Mouse (Mus musculus) heart, adult 8-10 months (tissue): ENCODE data around the gene Osm. TPM values are rescaled to one million over a fixed set of nuclear protein-coding genes. Genes with fewer than 3 reads are reported as not detected.

Source experiments
- DNase-seq: peaks from one replicate; pipeline ENCODE4 v3.0.0; 2022; ENCODE audit warnings: low spot score
- total RNA-seq, 4 experiments: library from RNA; stranded (reverse); gene quantifications; 2 replicates each; pipeline ENCODE4 v1.2.4; 2022

Osm gene
- total RNA-seq, 4 experiments from 2014 or later, result 1.6 TPM; not detected in 3

DNA sequence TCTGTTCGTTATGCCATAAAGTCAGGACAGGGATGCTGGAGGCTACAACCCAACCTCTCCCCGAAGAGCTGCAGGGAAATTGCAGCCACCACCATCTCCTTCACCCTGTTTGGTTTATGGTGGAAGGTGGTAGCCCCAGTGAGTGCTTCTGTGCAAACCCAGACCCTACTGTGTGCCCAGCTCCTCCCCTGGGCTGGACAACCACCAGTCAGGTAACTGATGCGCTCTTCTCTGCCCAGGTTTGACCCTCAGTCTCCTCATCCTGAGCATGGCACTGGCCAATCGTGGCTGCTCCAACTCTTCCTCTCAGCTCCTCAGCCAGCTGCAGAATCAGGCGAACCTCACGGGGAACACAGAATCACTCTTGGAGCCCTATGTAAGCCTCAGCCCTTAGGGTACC, 1.9 kb downstream of the Osm start:
- DNase-seq, result no peak

DNA sequence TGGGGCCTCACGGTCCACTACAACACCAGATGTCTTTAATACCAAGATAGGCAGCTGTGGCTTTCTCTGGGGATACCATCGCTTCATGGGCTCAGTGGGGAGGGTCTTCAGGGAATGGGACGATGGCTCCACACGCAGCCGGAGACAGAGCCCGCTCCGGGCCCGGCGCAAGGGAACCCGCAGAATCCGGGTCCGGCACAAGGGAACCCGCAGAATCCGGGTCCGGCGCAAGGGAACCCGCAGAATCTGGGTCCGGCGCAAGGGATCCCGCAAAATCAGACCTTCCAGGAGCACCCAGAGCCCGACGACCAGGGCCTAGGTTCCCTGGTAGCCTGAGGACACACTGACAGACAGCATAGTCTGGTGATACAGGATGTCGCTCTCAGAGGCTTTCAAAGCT, 3.5 kb downstream of the Osm start:
- DNase-seq, result no peak

DNA sequence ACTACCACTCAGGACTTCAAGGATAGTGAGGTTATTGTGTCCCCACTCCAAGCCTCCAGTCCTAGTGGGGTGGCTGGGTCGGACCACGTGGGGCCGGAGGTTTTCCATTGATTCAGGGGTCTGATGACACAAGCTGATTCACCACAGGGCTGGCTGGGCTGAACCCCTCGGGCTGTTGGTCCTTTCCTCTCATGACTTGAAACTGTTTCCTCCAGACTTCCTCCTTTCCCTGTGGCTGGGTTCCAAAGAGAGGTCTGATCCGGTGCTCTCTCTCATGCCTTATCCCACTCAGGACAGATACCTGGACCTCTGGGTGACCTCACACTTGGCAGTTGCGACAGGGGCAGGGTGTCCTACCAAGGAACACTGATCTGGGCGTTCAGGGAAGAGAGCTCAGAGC, 3.9 kb downstream of the Osm start:
- DNase-seq, result no peak

DNA sequence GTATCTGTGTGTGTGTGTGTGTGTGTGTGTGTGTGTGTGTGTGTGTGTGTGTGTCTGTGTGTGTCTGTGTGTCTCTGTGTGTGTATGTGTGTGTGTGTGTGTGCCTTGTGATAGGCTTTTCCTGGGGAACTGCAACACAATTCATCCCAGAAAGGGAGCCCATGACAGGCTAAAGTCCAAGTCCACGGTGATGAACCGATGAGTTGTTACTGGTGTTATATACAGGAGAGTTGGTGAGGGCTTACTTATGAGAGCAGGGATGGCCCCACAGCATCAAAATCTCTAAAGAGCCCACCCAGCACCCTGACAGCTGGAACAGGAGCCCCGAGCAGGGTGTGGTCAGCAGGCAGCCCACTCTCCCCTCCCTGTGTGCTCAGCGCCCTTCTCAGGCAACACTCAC, 5.0 kb downstream of the Osm start:
- no peak for DNase-seq

DNA sequence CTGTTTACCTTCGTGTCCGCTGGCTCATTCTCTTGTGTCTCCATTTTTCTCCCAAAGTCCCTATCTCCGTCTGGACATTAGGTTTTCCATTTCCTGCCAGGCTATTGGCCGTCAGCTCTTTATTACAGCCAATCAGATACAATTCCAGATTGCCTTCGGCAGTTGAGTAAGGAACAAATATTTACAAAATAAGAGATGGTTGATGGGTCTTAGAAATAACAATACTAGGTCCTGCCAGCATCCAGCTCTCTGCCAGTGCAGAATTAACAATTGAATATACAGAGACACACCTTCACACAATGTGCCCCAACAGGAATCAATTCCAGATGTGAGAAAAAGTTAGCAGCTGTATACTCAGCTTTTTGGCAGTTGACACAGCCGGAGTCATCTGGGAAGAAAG, 9.9 kb downstream of the Osm start:
- DNase-seq, result no peak

DNA sequence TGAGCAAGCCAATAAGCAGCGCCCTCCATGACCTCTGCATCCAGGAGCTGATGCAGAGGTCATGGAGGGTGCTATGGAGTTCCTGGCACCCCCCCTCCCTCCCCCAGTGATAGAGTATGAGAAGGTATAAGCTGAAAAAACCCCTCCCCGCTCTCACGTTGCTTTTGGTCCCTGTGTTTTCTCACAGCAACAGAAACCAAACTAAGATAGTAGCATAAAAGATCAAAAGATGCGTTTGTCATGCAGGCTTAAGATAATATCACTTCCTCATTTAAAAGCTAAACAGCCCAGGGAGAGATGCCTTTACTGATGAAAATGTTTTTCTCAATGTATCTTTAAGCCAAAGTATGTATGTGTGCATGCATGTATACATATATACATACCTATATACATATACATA, 10.4 kb downstream of the Osm start:
- no peak for DNase-seq

GRCm38 (mm10) chr11:4247201-4247959, 11.2 kb downstream of the Osm start:
- DNase-seq, result no peak

GRCm38 (mm10) chr11:4249151-4249550, 12.9 kb downstream of the Osm start:
- DNase-seq, result no peak

- no peak for DNase-seq
Measured at GRCm38 (mm10) chr11:4250290-4250689, 14.1 kb downstream of the Osm start.

GRCm38 (mm10) chr11:4251376-4251775, 15.2 kb downstream of the Osm start:
- no peak for DNase-seq

DNA sequence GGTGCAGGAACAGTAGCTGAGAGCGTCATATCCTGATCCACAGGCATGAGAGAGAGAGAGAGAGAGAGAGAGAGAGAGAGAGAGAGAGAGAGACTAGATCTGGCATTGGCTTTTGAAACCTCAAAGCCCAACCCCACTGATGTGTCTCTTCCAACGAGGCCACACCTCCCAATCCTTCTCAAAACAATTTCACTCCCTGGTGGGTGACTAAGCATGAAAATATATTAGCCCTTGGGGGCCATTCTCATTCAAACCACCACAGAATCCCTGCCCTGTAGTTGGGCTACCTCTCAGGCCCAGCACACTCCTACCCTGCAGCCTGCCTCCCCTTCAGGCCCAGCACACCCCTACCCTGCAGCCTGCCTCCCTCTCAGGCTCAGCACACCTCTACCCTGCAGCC, 16.7 kb downstream of the Osm start:
- no peak for DNase-seq

GRCm38 (mm10) chr11:4256846-4257607, 20.8 kb downstream of the Osm start, which contains the start of gene Lif:
Lif (plus strand) TSS chr11:4257557.
- no peak for DNase-seq

GRCm38 (mm10) chr11:4257756-4258155, 21.5 kb downstream of the Osm start:
- no peak for DNase-seq

DNA sequence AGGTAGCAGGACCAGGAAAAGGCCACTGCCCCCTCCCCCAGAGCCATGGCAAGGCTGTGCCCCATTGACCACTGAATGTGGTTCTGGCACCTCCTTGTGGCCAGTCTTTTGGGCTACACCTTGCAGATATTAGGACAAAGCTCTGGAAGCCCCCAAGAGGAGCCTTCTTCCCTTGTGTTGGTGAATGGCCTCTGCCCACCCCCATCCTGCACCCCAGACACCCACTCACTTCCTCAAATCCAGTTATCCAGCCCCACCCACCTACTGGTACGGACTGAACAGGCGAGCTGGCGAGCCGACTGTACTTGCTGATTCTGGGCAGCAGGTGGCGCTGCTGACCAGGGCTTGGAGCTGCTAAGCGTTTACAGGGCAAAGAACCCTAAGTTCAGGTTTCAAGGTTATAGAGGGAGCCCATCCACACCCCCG, 22.4 kb downstream of the Osm start:
- DNase-seq, result peak; percentile 79

- DNase-seq, result peak; percentile 48
Measured at GRCm38 (mm10) chr11:4260463-4261187, 24.4 kb downstream of the Osm start.

GRCm38 (mm10) chr11:4261188-4261494, 24.9 kb downstream of the Osm start:
- DNase-seq, result no peak

- no peak for DNase-seq
Measured at GRCm38 (mm10) chr11:4261969-4262368, 25.7 kb downstream of the Osm start.

- no peak for DNase-seq
Measured at GRCm38 (mm10) chr11:4262847-4263246, 26.6 kb downstream of the Osm start.

- no peak for DNase-seq
Measured at GRCm38 (mm10) chr11:4263296-4263695, 27.1 kb downstream of the Osm start.

GRCm38 (mm10) chr11:4264066-4264465, 27.8 kb downstream of the Osm start:
- DNase-seq, result peak; percentile 51

GRCm38 (mm10) chr11:4266271-4267201, 30.3 kb downstream of the Osm start:
- DNase-seq, result no peak

- DNase-seq, result no peak
Measured at GRCm38 (mm10) chr11:4267202-4267578, 31.0 kb downstream of the Osm start.
